8 mouse cellular contexts compared by ENCODE assay signal in genomic region chr2:66408456-66408855, GRCm38 (mm10). TPM values are rescaled to one million over a fixed set of nuclear protein-coding genes. Genes with fewer than 3 reads are reported as not detected.
DNase-seq lines count a peak whose midpoint lies in the region; ATAC-seq lines count a peak whose summit lies in the region.

No protein-coding gene starts in this region.

- peaks cover 22% of the 10 kb centered on the region; the same call in 1 of the 2 replicates for H3K27me3 ChIP-seq in lung, embryonic 15.5 days
- peaks cover 28% of the 10 kb centered on the region for H3K27me3 ChIP-seq in embryonic facial prominence, embryonic 10.5 days (replicated peaks; ENCODE audit: low read depth, poor library complexity, severe bottlenecking)
- no peaks in the 10 kb centered on the region; the same call in 1 of the 2 replicates for H3K27me3 ChIP-seq in intestine, embryonic 16.5 days (replicated peaks; ENCODE audit: control insufficient read depth, insufficient read depth, low read length)
- no peaks in the 10 kb centered on the region for H3K27me3 ChIP-seq in neural tube, embryonic 13.5 days

- H3K36me3 ChIP-seq in lung, embryonic 15.5 days: no peaks in the 10 kb centered on the region
- H3K36me3 ChIP-seq in embryonic facial prominence, embryonic 10.5 days (replicated peaks): no peaks in the 10 kb centered on the region
- H3K36me3 ChIP-seq in intestine, embryonic 16.5 days (ENCODE audit: control insufficient read depth, insufficient read depth, low read length): no peaks in the 10 kb centered on the region
- no peaks in the 10 kb centered on the region for H3K36me3 ChIP-seq in neural tube, embryonic 13.5 days

- 10% methylated on average over 11 of the region's 11 CpGs for WGBS in lung, embryonic 15.5 days
- WGBS in embryonic facial prominence, embryonic 10.5 days: 28% methylated on average over 11 of the region's 11 CpGs
- 13% methylated on average over 11 of the region's 11 CpGs for WGBS in intestine, embryonic 16.5 days
- WGBS in neural tube, embryonic 13.5 days: 17% methylated on average over 11 of the region's 11 CpGs

- no peaks in the 10 kb centered on the region for H3K9me3 ChIP-seq in lung, embryonic 15.5 days
- H3K9me3 ChIP-seq in embryonic facial prominence, embryonic 10.5 days: no peaks in the 10 kb centered on the region
- H3K9me3 ChIP-seq in intestine, embryonic 16.5 days (ENCODE audit: control insufficient read depth, low read length): no peaks in the 10 kb centered on the region
- no peaks in the 10 kb centered on the region for H3K9me3 ChIP-seq in neural tube, embryonic 13.5 days

- DNase-seq in lung, postnatal 4 days: no peak
- DNase-seq in embryonic facial prominence, embryonic 10.5 days (ENCODE audit: low spot score): no peak
- no peak for DNase-seq in ovary, postnatal 10 days (ENCODE audit: low spot score)
- no peak for DNase-seq in spleen, postnatal 10 days (ENCODE audit: low spot score in 2 of 2)
- DNase-seq in urinary bladder, postnatal 10 days (ENCODE audit: low spot score): no peak

- no peak overlapping the region for H3K27ac ChIP-seq in lung, embryonic 15.5 days
- no peak overlapping the region for H3K27ac ChIP-seq in embryonic facial prominence, embryonic 10.5 days (replicated peaks)
- H3K27ac ChIP-seq in intestine, embryonic 16.5 days (ENCODE audit: low read length): no peak overlapping the region
- peak overlapping the region; percentile 46; the same call in 1 of the 2 replicates for H3K27ac ChIP-seq in neural tube, embryonic 13.5 days (replicated peaks)

- ATAC-seq in lung, embryonic 15.5 days (ENCODE audit: borderline replicate concordance, extremely low read depth, low FRiP score, low TSS enrichment): no peak
- ATAC-seq in intestine, embryonic 16.5 days: no peak
- ATAC-seq in neural tube, embryonic 13.5 days (ENCODE audit: low read depth): peak; percentile 47

- H3K9ac ChIP-seq in lung, embryonic 15.5 days: no peak overlapping the region
- 0 out of 2 replicates have a peak overlapping the region, but pooled peaks have one; percentile 11 for H3K9ac ChIP-seq in intestine, embryonic 16.5 days (ENCODE audit: low read depth, low read length)
- peak overlapping the region; percentile 76 for H3K9ac ChIP-seq in neural tube, embryonic 13.5 days

- peak overlapping the region; percentile 87 for H3K4me2 ChIP-seq in lung, embryonic 15.5 days
- peak overlapping the region; percentile 86; the same call in 1 of the 2 replicates for H3K4me2 ChIP-seq in intestine, embryonic 16.5 days (ENCODE audit: low read depth, low read length)
- H3K4me2 ChIP-seq in neural tube, embryonic 13.5 days: peak overlapping the region; percentile 66

- H3K4me3 ChIP-seq in lung, embryonic 15.5 days: 0 out of 2 replicates have a peak overlapping the region, but pooled peaks have one; percentile 43
- peak overlapping the region; percentile 62 for H3K4me3 ChIP-seq in embryonic facial prominence, embryonic 10.5 days
- 0 out of 2 replicates have a peak overlapping the region, but pooled peaks have one; percentile 11 for H3K4me3 ChIP-seq in intestine, embryonic 16.5 days (ENCODE audit: low read length)
- H3K4me3 ChIP-seq in neural tube, embryonic 13.5 days: peak overlapping the region; percentile 57

- peaks cover 12% of the 10 kb centered on the region for H3K4me1 ChIP-seq in lung, embryonic 15.5 days
- peaks cover 13% of the 10 kb centered on the region for H3K4me1 ChIP-seq in embryonic facial prominence, embryonic 10.5 days
- H3K4me1 ChIP-seq in intestine, embryonic 16.5 days (ENCODE audit: control insufficient read depth, insufficient read depth, low read length): 0 out of 2 replicates have a peak, but pooled peaks cover 8% of the 10 kb centered on the region
- H3K4me1 ChIP-seq in neural tube, embryonic 13.5 days (replicated peaks): peaks cover 32% of the 10 kb centered on the region

RNA-seq across cellular contexts. Expression of gene Scn1a, which starts 32.2 kb away (rescaled TPM):
- 0.15 and 0.16 TPM in 2 replicates for polyA plus RNA-seq in lung, embryonic 15.5 days (2015; fragmentation: Nextera tagmentation; extraction: Ambion mirVana)
- polyA plus RNA-seq in embryonic facial prominence, embryonic 10.5 days (2016; fragmentation: Nextera tagmentation; extraction: Ambion mirVana): 0.70 and 1.00 TPM in 2 replicates
- 0.12 and 0.18 TPM in 2 replicates for polyA plus RNA-seq in intestine, embryonic 16.5 days (2015; fragmentation: Nextera tagmentation; extraction: Ambion mirVana)
- polyA plus RNA-seq in neural tube, embryonic 13.5 days (2015; fragmentation: Nextera tagmentation; extraction: Ambion mirVana): 13.1 and 14.9 TPM in 2 replicates

Comparison
In these comparisons a context has a peak if more than half of its experiments do, and no peak if none do; other contexts are left out.
1. H3K4me3 ChIP-seq: peak in every context shown above with its lines; median percentile 62 in embryonic facial prominence, embryonic 10.5 days; 57 in neural tube, embryonic 13.5 days; 43 in lung, embryonic 15.5 days; 11 in intestine, embryonic 16.5 days.